In genomic region chr12:111574887-111575838, GRCm38 (mm10) we compare ENCODE assay signal across 8 mouse cellular contexts. TPM values are rescaled to one million over a fixed set of nuclear protein-coding genes. Genes with fewer than 3 reads are reported as not detected.
DNase-seq lines count a peak whose midpoint lies in the region; ATAC-seq and TF ChIP-seq lines count a peak whose summit lies in the region.

No protein-coding gene starts in this region.

- no peak for TF ChIP-seq CTCF in G1E (IDR thresholded peaks at IDR 0.05; ENCODE audit: low read depth, low read length)
- TF ChIP-seq CTCF in brain, embryonic 14.5 days (IDR thresholded peaks at IDR 0.05; ENCODE audit: borderline replicate concordance, extremely low read depth, insufficient read depth, insufficient read length), result no peak
- TF ChIP-seq CTCF in heart, postnatal 0 days (IDR thresholded peaks at IDR 0.05; ENCODE audit: low read depth), result no peak

- no peak for TF ChIP-seq POLR2A in brain, embryonic 14.5 days (IDR thresholded peaks at IDR 0.05; ENCODE audit: borderline replicate concordance, extremely low read depth, insufficient read depth, insufficient read length, poor library complexity, severe bottlenecking)

- peak overlapping the region; percentile 73 for H3K4me2 ChIP-seq in heart, postnatal 0 days (ENCODE audit: low read depth, low read length)

- peak overlapping the region; percentile 100 for H3K9ac ChIP-seq in heart, postnatal 0 days (replicated peaks; ENCODE audit: low read depth, low read length)

- WGBS in heart, postnatal 0 days, result under 1% methylated on average over 52 of the region's 58 CpGs

- H3K27ac ChIP-seq in heart, postnatal 0 days (ENCODE audit: low read depth), result peak overlapping the region; percentile 98

- peaks cover 43% of the 10 kb centered on the region for H3K4me1 ChIP-seq in G1E (ENCODE audit: insufficient read depth, low read depth, low read length)
- peaks cover 42% of the 10 kb centered on the region for H3K4me1 ChIP-seq in erythroblast, embryonic 14.5 days (ENCODE audit: control insufficient read depth)
- peaks cover 20% of the 10 kb centered on the region for H3K4me1 ChIP-seq in heart, postnatal 0 days (ENCODE audit: control insufficient read depth, insufficient read depth)
- peaks cover 32% of the 10 kb centered on the region for H3K4me1 ChIP-seq in megakaryocyte, embryonic 14.5 days

- H3K36me3 ChIP-seq in G1E (replicated peaks), result peaks cover 8% of the 10 kb centered on the region
- peaks cover 2% of the 10 kb centered on the region for H3K36me3 ChIP-seq in erythroblast, embryonic 14.5 days (ENCODE audit: control insufficient read depth)
- H3K36me3 ChIP-seq in heart, postnatal 0 days (replicated peaks; ENCODE audit: control insufficient read depth, insufficient read depth, low read length), result no peaks in the 10 kb centered on the region
- H3K36me3 ChIP-seq in megakaryocyte, embryonic 14.5 days (replicated peaks; ENCODE audit: low read length), result peaks cover 5% of the 10 kb centered on the region

- peaks cover 12% of the 10 kb centered on the region for H3K27me3 ChIP-seq in G1E (ENCODE audit: insufficient read depth, low read length)
- H3K27me3 ChIP-seq in erythroblast, embryonic 14.5 days (ENCODE audit: control insufficient read depth), result peaks cover 25% of the 10 kb centered on the region
- H3K27me3 ChIP-seq in heart, postnatal 0 days (ENCODE audit: control insufficient read depth, insufficient read depth, low read length), result no peaks in the 10 kb centered on the region
- peaks cover 13% of the 10 kb centered on the region for H3K27me3 ChIP-seq in megakaryocyte, embryonic 14.5 days (replicated peaks)

- no peak; the same call in 1 of the 2 replicates for ATAC-seq in G1E (ENCODE audit: extremely low read depth, insufficient number of reproducible peaks, low FRiP score, poor library complexity, severe bottlenecking)
- ATAC-seq in heart, postnatal 0 days (ENCODE audit: insufficient read depth, low read depth), result peak; percentile 60

- intact Hi-C loops in left cerebral cortex, postnatal 36 days (cut with DNase I), result loop anchor here (1.0 to 5.0 kb wide), 2 partner anchors 37 to 72 kb away; partner anchors contain the start of gene Eif5

- DNase-seq in G1E (ENCODE audit: low spot score), result peak; percentile 44
- peak; percentile 64 for DNase-seq in brain, embryonic 14.5 days (ENCODE audit: low read depth)
- peak; percentile 62 for DNase-seq in heart, postnatal 0 days (ENCODE audit: low spot score)
- peak; percentile 36 to 38 for DNase-seq in left cerebral cortex, postnatal 36 days (ENCODE audit: low spot score in 2 of 2)
- peak; percentile 72 for DNase-seq in retina, postnatal 1 day
- peak; percentile 45 for DNase-seq in urinary bladder, adult 2 months (ENCODE audit: low spot score)

- no peaks in the 10 kb centered on the region; the same call in 1 of the 2 replicates for H3K9me3 ChIP-seq in G1E (replicated peaks)
- peaks cover 3% of the 10 kb centered on the region; the same call in 1 of the 2 replicates for H3K9me3 ChIP-seq in erythroblast, embryonic 14.5 days (ENCODE audit: control insufficient read depth, low read length)
- H3K9me3 ChIP-seq in heart, postnatal 0 days (replicated peaks; ENCODE audit: control insufficient read depth, low read length), result no peaks in the 10 kb centered on the region
- H3K9me3 ChIP-seq in megakaryocyte, embryonic 14.5 days, result peaks cover 4% of the 10 kb centered on the region; the same call in 1 of the 2 replicates

- TF ChIP-seq EP300 in heart, postnatal 0 days (IDR thresholded peaks at IDR 0.05; ENCODE audit: low read depth), result no peak

- peak overlapping the region; percentile 78 for H3K4me3 ChIP-seq in G1E (ENCODE audit: low read depth, low read length)
- H3K4me3 ChIP-seq in erythroblast, embryonic 14.5 days (replicated peaks), result peak overlapping the region; percentile 68
- H3K4me3 ChIP-seq in heart, postnatal 0 days (ENCODE audit: low read depth, low read length), result peak overlapping the region; percentile 99
- H3K4me3 ChIP-seq in megakaryocyte, embryonic 14.5 days (replicated peaks), result peak overlapping the region; percentile 100

RNA-seq across cellular contexts. Expression of gene Mark3, which starts 0.8 kb away (rescaled TPM):
- total RNA-seq in G1E (2014; fragmentation: Nextera tagmentation) (223 and 248 TPM in 2 replicates), G1E (2017) (142 and 145 TPM in 2 replicates)
- polyA plus RNA-seq in G1E (2012), result 21.3 and 23.3 TPM in 2 replicates
- 100 and 112 TPM in 2 replicates for polyA plus RNA-seq in brain, embryonic 14.5 days (2012; rRNA removed)
- 2.0 and 2.4 TPM in 2 replicates for polyA plus RNA-seq in erythroblast, embryonic 14.5 days (2012)
- 66.3 and 80.1 TPM in 2 replicates for total RNA-seq in heart, postnatal 0 days (2014; rRNA removed; ENCODE audit: low replicate concordance)
- polyA plus RNA-seq in heart, postnatal 0 days (2015; fragmentation: Nextera tagmentation; extraction: Ambion mirVana), result 16.5 and 20.0 TPM in 2 replicates
- total RNA-seq in left cerebral cortex, postnatal 36 days (2021), result 100 to 1,000 TPM in 1 of 2 experiments, 10 to 100 TPM in 1; 97.1 to 114 TPM
- polyA plus RNA-seq in megakaryocyte, embryonic 14.5 days (2012; ENCODE audit: insufficient read depth, low replicate concordance), result 4.4 and 8.2 TPM in 2 replicates
- polyA plus RNA-seq in urinary bladder, adult 2 months (2012; rRNA removed), result 56.1 and 59.8 TPM in 2 replicates

RNA-seq across cellular contexts. Expression of gene Eif5, which starts 37.3 kb away (rescaled TPM):
- 512 and 637 TPM in 2 replicates for total RNA-seq in G1E (2014; fragmentation: Nextera tagmentation)
- total RNA-seq in G1E (2017), result 260 and 285 TPM in 2 replicates
- polyA plus RNA-seq in G1E (2012), result 107 and 121 TPM in 2 replicates
- polyA plus RNA-seq in brain, embryonic 14.5 days (2012; rRNA removed), result 147 and 167 TPM in 2 replicates
- polyA plus RNA-seq in erythroblast, embryonic 14.5 days (2012), result 16.6 and 23.0 TPM in 2 replicates
- total RNA-seq in heart, postnatal 0 days (2014; rRNA removed; ENCODE audit: low replicate concordance), result 153 and 223 TPM in 2 replicates
- polyA plus RNA-seq in heart, postnatal 0 days (2015; fragmentation: Nextera tagmentation; extraction: Ambion mirVana), result 360 and 361 TPM in 2 replicates
- total RNA-seq in left cerebral cortex, postnatal 36 days (2021), result 100 to 1,000 TPM; 273 to 278 TPM
- polyA plus RNA-seq in megakaryocyte, embryonic 14.5 days (2012; ENCODE audit: insufficient read depth, low replicate concordance), result 17.8 and 28.5 TPM in 2 replicates
- polyA plus RNA-seq in urinary bladder, adult 2 months (2012; rRNA removed), result 139 and 141 TPM in 2 replicates
